Mouse (Mus musculus) erythroblast, embryonic 14.5 days (primary cell): Measurements from ENCODE around the gene Kat5.

Experiments used
- GATA1 ChIP-seq: IDR thresholded peaks from 2 replicates; pipeline ENCODE4 v1.6.1; 2012; ENCODE audit warnings: low read length, inconsistent platforms, mixed read lengths
- TAL1 ChIP-seq: IDR thresholded peaks from 3 replicates; pipeline ENCODE4 v1.6.1; 2012; ENCODE audit warnings: low read length, inconsistent platforms, mixed read lengths

- TF ChIP-seq GATA1 (no peak), TAL1 (no peak)
Measured at GRCm38 (mm10) chr19:5569521-5569920, 40.5 kb downstream of the Kat5 start.
